Mouse (Mus musculus): ENCODE data around the gene Tob1. TPM values are rescaled to one million over a fixed set of nuclear protein-coding genes. Genes with fewer than 3 reads are reported as not detected.

Gene Tob1
- polyA plus RNA-seq (2012; rRNA removed), result 80.2 and 180 TPM in 2 replicates

- TF ChIP-seq CTCF (IDR thresholded peaks at IDR 0.05; ENCODE audit: extremely low read depth, insufficient read length, insufficient replicate concordance, low read depth, low read length), result no peak
- TF ChIP-seq POLR2A (IDR thresholded peaks at IDR 0.05; ENCODE audit: low read depth, low read length), result peak; percentile 100
- under 1% methylated on average over 54 of the region's 55 CpGs for WGBS
These were observed at the start of gene Tob1 for GRCm38 (mm10) chr11:94211124-94211603. Gene Tob1 (plus strand): TSS chr11:94211454.

GRCm38 (mm10) chr11:94161867-94162581, 49.2 kb upstream of the Tob1 start:
- peak overlapping the region; percentile 5 for H3K4me3 ChIP-seq (ENCODE audit: low read depth, low read length)
- TF ChIP-seq CTCF (IDR thresholded peaks at IDR 0.05; ENCODE audit: extremely low read depth, insufficient read length, insufficient replicate concordance, low read depth, low read length) (no peak), POLR2A (IDR thresholded peaks at IDR 0.05; ENCODE audit: low read depth, low read length) (no peak)
- H3K27me3 ChIP-seq (ENCODE audit: control insufficient read depth, insufficient read depth, low read length), result no peaks in the 10 kb centered on the region
- 50% methylated on average over 11 of the region's 11 CpGs for WGBS
- H3K36me3 ChIP-seq (ENCODE audit: control insufficient read depth, insufficient read depth, low read length), result no peaks in the 10 kb centered on the region
- peak overlapping the region; percentile 100 for H3K27ac ChIP-seq (ENCODE audit: insufficient read depth, low read depth, low read length)
- peaks cover 51% of the 10 kb centered on the region for H3K4me1 ChIP-seq (ENCODE audit: control insufficient read depth, insufficient read depth, insufficient read length, low read length)

More at GRCm38 (mm10) chr11:94211124-94211603, at the start of gene Tob1:
- H3K4me3 ChIP-seq (ENCODE audit: low read depth, low read length), result peak within 1 kb of the TSS; percentile 78
- peaks cover 18% of the 10 kb centered on the region for H3K36me3 ChIP-seq (ENCODE audit: control insufficient read depth, insufficient read depth, low read length)
- peaks cover 2% of the 10 kb centered on the region; the same call in 1 of the 2 replicates for H3K4me1 ChIP-seq (ENCODE audit: control insufficient read depth, insufficient read depth, insufficient read length, low read length)
- peak within 1 kb of the TSS; percentile 98 for H3K27ac ChIP-seq (ENCODE audit: insufficient read depth, low read depth, low read length)
- no peaks in the 10 kb centered on the region for H3K27me3 ChIP-seq (ENCODE audit: control insufficient read depth, insufficient read depth, low read length)

- 34% methylated on average over 9 of the region's 9 CpGs for WGBS
- H3K36me3 ChIP-seq (ENCODE audit: control insufficient read depth, insufficient read depth, low read length), result no peaks in the 10 kb centered on the region
- H3K4me3 ChIP-seq (ENCODE audit: low read depth, low read length), result no peak overlapping the region
- TF ChIP-seq POLR2A (IDR thresholded peaks at IDR 0.05; ENCODE audit: low read depth, low read length) (no peak), CTCF (IDR thresholded peaks at IDR 0.05; ENCODE audit: extremely low read depth, insufficient read length, insufficient replicate concordance, low read depth, low read length) (no peak)
- H3K27ac ChIP-seq (ENCODE audit: insufficient read depth, low read depth, low read length), result peak overlapping the region; percentile 100
- no peaks in the 10 kb centered on the region for H3K27me3 ChIP-seq (ENCODE audit: control insufficient read depth, insufficient read depth, low read length)
- H3K4me1 ChIP-seq (ENCODE audit: control insufficient read depth, insufficient read depth, insufficient read length, low read length), result peaks cover 51% of the 10 kb centered on the region
These were observed 48.1 kb upstream of the Tob1 start for GRCm38 (mm10) chr11:94163005-94163767.

GRCm38 (mm10) chr11:94165745-94166144, 45.5 kb upstream of the Tob1 start:
- Histone ChIP-seq H3K36me3 (ENCODE audit: control insufficient read depth, insufficient read depth, low read length) (no peaks in the 10 kb centered on the region), H3K4me3 (ENCODE audit: low read depth, low read length) (no peak overlapping the region), H3K27ac (ENCODE audit: insufficient read depth, low read depth, low read length) (no peak overlapping the region), H3K4me1 (ENCODE audit: control insufficient read depth, insufficient read depth, insufficient read length, low read length) (peaks cover 34% of the 10 kb centered on the region), H3K27me3 (ENCODE audit: control insufficient read depth, insufficient read depth, low read length) (no peaks in the 10 kb centered on the region)
- 63% methylated on average over 4 of the region's 4 CpGs for WGBS
- no peak for TF ChIP-seq CTCF (IDR thresholded peaks at IDR 0.05; ENCODE audit: extremely low read depth, insufficient read length, insufficient replicate concordance, low read depth, low read length)
- no peak for TF ChIP-seq POLR2A (IDR thresholded peaks at IDR 0.05; ENCODE audit: low read depth, low read length)

- Histone ChIP-seq H3K36me3 (ENCODE audit: control insufficient read depth, insufficient read depth, low read length) (no peaks in the 10 kb centered on the region), H3K27ac (ENCODE audit: insufficient read depth, low read depth, low read length) (no peak overlapping the region), H3K4me3 (ENCODE audit: low read depth, low read length) (no peak overlapping the region), H3K4me1 (ENCODE audit: control insufficient read depth, insufficient read depth, insufficient read length, low read length) (peaks cover 22% of the 10 kb centered on the region), H3K27me3 (ENCODE audit: control insufficient read depth, insufficient read depth, low read length) (no peaks in the 10 kb centered on the region)
- TF ChIP-seq POLR2A (IDR thresholded peaks at IDR 0.05; ENCODE audit: low read depth, low read length) (no peak), CTCF (IDR thresholded peaks at IDR 0.05; ENCODE audit: extremely low read depth, insufficient read length, insufficient replicate concordance, low read depth, low read length) (no peak)
- WGBS, result 80% methylated on average over 5 of the region's 5 CpGs
These were observed 43.0 kb upstream of the Tob1 start for GRCm38 (mm10) chr11:94168238-94168637.

GRCm38 (mm10) chr11:94169596-94169995, 41.7 kb upstream of the Tob1 start:
- Histone ChIP-seq H3K36me3 (ENCODE audit: control insufficient read depth, insufficient read depth, low read length) (no peaks in the 10 kb centered on the region), H3K27me3 (ENCODE audit: control insufficient read depth, insufficient read depth, low read length) (no peaks in the 10 kb centered on the region), H3K27ac (ENCODE audit: insufficient read depth, low read depth, low read length) (no peak overlapping the region), H3K4me3 (ENCODE audit: low read depth, low read length) (no peak overlapping the region), H3K4me1 (ENCODE audit: control insufficient read depth, insufficient read depth, insufficient read length, low read length) (peaks cover 11% of the 10 kb centered on the region)
- 81% methylated on average over 5 of the region's 5 CpGs for WGBS
- TF ChIP-seq CTCF (IDR thresholded peaks at IDR 0.05; ENCODE audit: extremely low read depth, insufficient read length, insufficient replicate concordance, low read depth, low read length) (no peak), POLR2A (IDR thresholded peaks at IDR 0.05; ENCODE audit: low read depth, low read length) (no peak)

- Histone ChIP-seq H3K4me1 (ENCODE audit: control insufficient read depth, insufficient read depth, insufficient read length, low read length) (peaks cover 12% of the 10 kb centered on the region), H3K4me3 (ENCODE audit: low read depth, low read length) (no peak overlapping the region), H3K27ac (ENCODE audit: insufficient read depth, low read depth, low read length) (peak overlapping the region; percentile 58), H3K36me3 (ENCODE audit: control insufficient read depth, insufficient read depth, low read length) (no peaks in the 10 kb centered on the region), H3K27me3 (ENCODE audit: control insufficient read depth, insufficient read depth, low read length) (no peaks in the 10 kb centered on the region)
- WGBS, result 58% methylated on average over 5 of the region's 5 CpGs
- TF ChIP-seq POLR2A (IDR thresholded peaks at IDR 0.05; ENCODE audit: low read depth, low read length) (no peak), CTCF (IDR thresholded peaks at IDR 0.05; ENCODE audit: extremely low read depth, insufficient read length, insufficient replicate concordance, low read depth, low read length) (no peak)
These were observed 39.6 kb upstream of the Tob1 start for GRCm38 (mm10) chr11:94171691-94172090.
